Mouse (Mus musculus) liver, embryonic 16.5 days (tissue): ENCODE data around the gene Strn3. TPM values are rescaled to one million over a fixed set of nuclear protein-coding genes. Genes with fewer than 3 reads are reported as not detected.
A peak's percentile ranks its signal among the peaks of the same experiment; 100 is the strongest.

Source experiments
- ATAC-seq: fragments of 200-750 bp; cut with Nextera tagmentation; 2 replicates; pipeline ENCODE4 v1.8.0; 2017; ENCODE audit warnings: low read depth, mild to moderate bottlenecking, moderate number of reproducible peaks, moderate library complexity
- H3K27ac ChIP-seq: fragments of 300-500 bp; sonication (generic); 2 replicates; pipeline ENCODE4 v1.5.1; 2014; ENCODE audit warnings: mild to moderate bottlenecking, low read length
- H3K27me3 ChIP-seq: fragments of 300-500 bp; sonication (generic); 2 replicates; pipeline ENCODE4 v1.6.1; 2014; ENCODE audit warnings: low read depth, low read length, mixed read lengths; ENCODE audit not compliant: control insufficient read depth, insufficient read depth
- H3K36me3 ChIP-seq: fragments of 300-500 bp; sonication (generic); 2 replicates; pipeline ENCODE4 v1.6.1; 2014; ENCODE audit warnings: mild to moderate bottlenecking; ENCODE audit not compliant: control insufficient read depth, insufficient read depth
- H3K4me1 ChIP-seq: fragments of 300-500 bp; sonication (generic); 2 replicates; pipeline ENCODE4 v1.6.1; 2014; ENCODE audit warnings: low read depth, low read length, mixed read lengths; ENCODE audit not compliant: control insufficient read depth
- H3K4me2 ChIP-seq: fragments of 300-500 bp; sonication (generic); 2 replicates; pipeline ENCODE4 v1.6.1; 2014; ENCODE audit warnings: low read depth, low read length, mixed read lengths
- H3K4me3 ChIP-seq: fragments of 300-500 bp; sonication (generic); 2 replicates; pipeline ENCODE4 v1.5.1; 2014; ENCODE audit warnings: low read depth, mild to moderate bottlenecking, low read length
- H3K9ac ChIP-seq: fragments of 300-500 bp; sonication (generic); 2 replicates; pipeline ENCODE4 v1.6.1; 2014; ENCODE audit warnings: low read depth, low read length
- H3K9me3 ChIP-seq: fragments of 300-500 bp; sonication (generic); replicated peaks from 2 replicates; pipeline ENCODE4 v1.6.1; 2016; ENCODE audit warnings: low read length; ENCODE audit not compliant: control insufficient read depth
- WGBS: fragments of 180-500 bp; shearing (Covaris S2); extraction: QIAGEN DNeasy Blood & Tissue Kit; methylation state at CpG from one replicate; pipeline ENCODE4 v1.1.7; 2014; ENCODE audit not compliant: insufficient replicate concordance; 5-methylcytosine and 5-hydroxymethylcytosine counted together
- polyA plus RNA-seq: library from polyadenylated mRNA; unstranded; fragments of >200 nt; fragmentation: Nextera tagmentation; extraction: Ambion mirVana; gene quantifications from 2 replicates; pipeline ENCODE4 v1.2.1, GENCODE M21; 2015

The Strn3 gene
- polyA plus RNA-seq, 1 experiment from 2014 or later = 11.8 TPM

DNA sequence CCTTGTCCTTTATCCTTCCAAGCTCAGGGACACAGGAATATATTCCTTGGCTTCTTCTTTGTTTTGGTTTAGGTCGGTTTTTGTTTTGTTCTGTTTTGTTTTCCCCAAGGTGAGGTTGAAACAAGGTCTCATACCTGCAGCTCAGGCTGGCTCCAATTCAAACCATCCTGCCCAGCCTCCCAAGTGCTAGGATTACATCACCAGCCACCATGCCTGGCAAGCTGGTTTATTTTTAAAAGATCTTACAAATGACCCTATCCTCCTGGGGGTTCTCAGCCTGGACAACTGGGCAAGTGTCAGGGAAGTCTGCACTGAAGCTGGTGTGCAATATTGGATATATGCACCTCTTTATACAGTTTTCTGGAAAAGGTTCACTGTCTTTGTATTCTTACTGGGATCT is 21.0 kb upstream of the Strn3 start:
- Histone ChIP-seq H3K4me1 (peaks cover 6% of the 10 kb centered on the region), H3K9ac (no peak overlapping the region), H3K27me3 (no peaks in the 10 kb centered on the region), H3K27ac (no peak overlapping the region), H3K9me3 (no peaks in the 10 kb centered on the region), H3K4me2 (no peak overlapping the region), H3K36me3 (no peaks in the 10 kb centered on the region), H3K4me3 (no peak overlapping the region)
- WGBS = 47% methylated on average over 1 of the region's 1 CpGs
- no peak for ATAC-seq

- peaks cover 10% of the 10 kb centered on the region for H3K4me1 ChIP-seq
- no peak overlapping the region for H3K9ac ChIP-seq
- H3K27ac ChIP-seq = no peak overlapping the region
- ATAC-seq = no peak
- H3K27me3 ChIP-seq = no peaks in the 10 kb centered on the region
- H3K4me2 ChIP-seq = no peak overlapping the region
- WGBS = 46% methylated on average over 5 of the region's 5 CpGs
- H3K4me3 ChIP-seq = no peak overlapping the region
- H3K36me3 ChIP-seq = no peaks in the 10 kb centered on the region
- no peaks in the 10 kb centered on the region for H3K9me3 ChIP-seq
These were observed 18.5 kb upstream of the Strn3 start for GRCm38 (mm10) chr12:51710154-51710553.

DNA sequence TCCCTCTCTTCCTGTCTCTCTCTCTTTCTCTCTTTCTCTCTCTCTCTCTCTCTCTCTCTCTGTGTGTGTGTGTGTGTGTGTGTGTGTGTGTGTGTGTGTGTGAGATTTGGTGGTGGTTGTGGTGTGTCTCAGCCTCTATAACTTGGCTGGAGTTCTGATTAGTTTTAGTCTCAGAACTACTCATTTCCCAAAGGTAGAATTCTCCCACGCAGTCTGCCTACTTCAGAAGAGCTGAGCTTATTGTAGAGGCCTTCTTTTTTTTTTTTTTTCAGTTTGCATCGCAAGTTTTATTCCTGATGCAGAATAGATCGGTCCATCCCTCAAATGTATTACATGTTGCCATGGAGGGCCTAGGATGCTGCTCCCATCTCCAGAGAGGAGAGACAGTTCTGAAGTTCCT is 18.0 kb upstream of the Strn3 start:
- no peak for ATAC-seq
- Histone ChIP-seq H3K4me2 (no peak overlapping the region), H3K9me3 (no peaks in the 10 kb centered on the region), H3K36me3 (no peaks in the 10 kb centered on the region), H3K4me3 (no peak overlapping the region), H3K27me3 (no peaks in the 10 kb centered on the region), H3K27ac (no peak overlapping the region), H3K4me1 (peaks cover 10% of the 10 kb centered on the region), H3K9ac (no peak overlapping the region)
- WGBS = 65% methylated on average over 3 of the region's 3 CpGs

DNA sequence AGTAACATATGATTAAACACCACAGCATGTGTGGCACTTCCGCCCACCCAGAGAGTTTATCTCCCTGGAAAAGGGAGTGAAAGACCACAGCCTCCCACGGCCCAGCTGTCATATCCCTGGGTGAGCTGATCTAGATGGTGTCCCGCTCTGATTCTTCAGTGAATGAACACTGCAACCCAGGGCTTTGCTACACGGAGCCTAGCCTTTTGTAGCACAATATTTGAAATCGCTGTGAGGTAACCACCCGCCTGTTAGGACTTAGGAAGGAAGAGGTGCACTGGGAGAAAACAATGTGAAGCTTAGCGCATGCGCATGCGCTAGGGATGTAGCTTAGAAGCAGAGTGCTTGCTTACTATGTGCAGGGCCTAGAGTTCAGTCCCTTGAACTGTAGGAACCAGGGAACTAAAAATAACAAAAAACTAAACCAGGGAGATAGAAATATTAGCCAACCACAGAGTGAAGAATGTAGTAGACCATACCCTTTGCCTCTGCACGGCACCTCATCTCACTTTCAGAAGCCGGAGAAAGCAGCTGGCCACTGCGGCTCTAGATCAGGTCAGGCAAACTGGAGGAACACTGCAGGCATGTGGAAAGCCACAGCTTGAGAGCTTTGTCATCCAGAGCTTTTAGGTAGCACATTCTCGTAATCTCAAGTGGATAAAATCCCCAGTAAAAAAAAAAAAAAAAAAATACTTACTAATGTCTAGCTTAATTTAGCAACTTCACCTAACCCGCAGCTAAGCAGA is 17.4 kb upstream of the Strn3 start:
- no peak overlapping the region for H3K9ac ChIP-seq
- peaks cover 10% of the 10 kb centered on the region for H3K4me1 ChIP-seq
- WGBS = 67% methylated on average over 14 of the region's 14 CpGs
- H3K27me3 ChIP-seq = no peaks in the 10 kb centered on the region
- H3K4me3 ChIP-seq = no peak overlapping the region
- ATAC-seq = peak; percentile 24; the same call in 1 of the 2 replicates
- no peak overlapping the region for H3K27ac ChIP-seq
- H3K4me2 ChIP-seq = no peak overlapping the region
- no peaks in the 10 kb centered on the region for H3K36me3 ChIP-seq
- H3K9me3 ChIP-seq = no peaks in the 10 kb centered on the region

DNA sequence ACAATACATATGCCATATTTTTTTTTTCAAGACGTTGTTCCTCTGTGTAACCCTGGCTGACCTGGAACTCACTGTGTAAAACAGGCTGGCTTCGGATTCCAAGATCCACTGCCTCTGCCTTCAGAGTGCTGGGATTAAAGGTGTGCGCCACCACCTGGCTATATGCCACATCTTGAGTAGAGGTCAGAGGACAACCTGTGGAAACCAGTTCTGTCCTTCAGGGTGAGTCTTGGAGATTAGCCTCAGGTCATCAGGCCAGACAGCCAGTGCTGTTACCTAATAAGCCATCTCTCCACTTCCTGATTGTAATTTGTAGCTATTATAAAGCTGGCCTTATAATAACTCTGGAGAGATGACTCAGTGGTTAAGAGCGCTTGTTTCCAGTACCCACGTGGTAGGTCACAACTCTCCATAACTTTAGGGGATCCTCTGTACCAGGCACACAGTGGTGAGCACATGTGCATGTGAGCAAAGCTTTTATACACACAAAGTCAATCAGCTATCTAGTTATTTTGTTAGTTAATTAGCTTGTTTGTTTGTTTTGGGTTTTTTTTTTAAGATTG is 15.1 kb upstream of the Strn3 start:
- no peak overlapping the region for H3K9ac ChIP-seq
- H3K9me3 ChIP-seq = peaks cover under 1% of the 10 kb centered on the region; the same call in 1 of the 2 replicates
- ATAC-seq = no peak
- no peak overlapping the region for H3K27ac ChIP-seq
- H3K4me2 ChIP-seq = no peak overlapping the region
- peaks cover 10% of the 10 kb centered on the region for H3K4me1 ChIP-seq
- 0 out of 2 replicates have a peak, but pooled peaks cover 2% of the 10 kb centered on the region for H3K36me3 ChIP-seq
- no peaks in the 10 kb centered on the region for H3K27me3 ChIP-seq
- no peak overlapping the region for H3K4me3 ChIP-seq
- 79% methylated on average over 5 of the region's 5 CpGs for WGBS

DNA sequence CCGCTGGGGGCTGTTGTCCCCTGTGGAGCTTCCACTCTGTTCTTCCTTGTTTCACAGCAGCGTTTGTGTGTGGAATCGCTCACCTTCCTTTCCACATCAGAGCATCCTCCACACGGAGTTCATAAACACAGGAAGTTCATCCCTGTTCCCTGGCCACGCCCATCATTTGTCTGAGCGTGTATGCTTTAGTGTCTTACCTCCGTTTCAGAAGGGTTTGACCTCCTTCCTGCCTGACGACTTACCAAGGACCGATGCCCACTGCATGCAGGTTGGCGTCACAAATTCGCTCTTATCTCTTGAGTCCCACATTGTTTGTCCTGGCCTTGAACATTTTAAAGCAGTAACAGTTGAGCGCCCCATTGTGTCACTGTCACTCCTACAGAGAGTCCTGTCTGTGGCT is 14.1 kb upstream of the Strn3 start:
- Histone ChIP-seq H3K36me3 (0 out of 2 replicates have a peak, but pooled peaks cover 4% of the 10 kb centered on the region), H3K27ac (no peak overlapping the region), H3K9ac (no peak overlapping the region), H3K4me1 (peaks cover 11% of the 10 kb centered on the region), H3K9me3 (peaks cover 2% of the 10 kb centered on the region; the same call in 1 of the 2 replicates), H3K4me3 (no peak overlapping the region), H3K4me2 (no peak overlapping the region), H3K27me3 (no peaks in the 10 kb centered on the region)
- WGBS = 48% methylated on average over 12 of the region's 12 CpGs
- no peak for ATAC-seq

DNA sequence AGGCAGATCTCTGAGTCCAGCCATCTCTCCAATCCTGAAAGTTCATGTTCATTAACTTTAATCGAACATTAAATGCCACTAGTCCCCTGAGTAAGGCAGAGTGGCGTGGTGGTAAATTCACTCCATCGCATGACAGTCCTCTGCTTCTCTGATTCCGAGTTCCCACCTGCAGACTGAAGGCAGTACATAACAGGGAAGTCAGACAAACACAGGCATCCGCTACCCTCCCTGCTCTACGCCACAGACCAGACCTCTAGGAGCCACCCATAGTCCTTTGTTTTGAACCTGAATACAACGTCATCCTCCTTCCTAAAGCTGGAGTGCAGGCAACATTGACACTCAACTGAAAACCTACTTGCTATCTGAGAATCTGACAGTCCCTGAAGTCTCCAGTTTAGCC is 12.9 kb upstream of the Strn3 start:
- peaks cover 2% of the 10 kb centered on the region; the same call in 1 of the 2 replicates for H3K9me3 ChIP-seq
- H3K27ac ChIP-seq = no peak overlapping the region
- peaks cover 13% of the 10 kb centered on the region for H3K4me1 ChIP-seq
- 60% methylated on average over 7 of the region's 7 CpGs for WGBS
- H3K36me3 ChIP-seq = 0 out of 2 replicates have a peak, but pooled peaks cover 4% of the 10 kb centered on the region
- no peaks in the 10 kb centered on the region for H3K27me3 ChIP-seq
- H3K4me3 ChIP-seq = no peak overlapping the region
- H3K9ac ChIP-seq = no peak overlapping the region
- ATAC-seq = no peak
- no peak overlapping the region for H3K4me2 ChIP-seq

GRCm38 (mm10) chr12:51703859-51704258 is 12.2 kb upstream of the Strn3 start:
- Histone ChIP-seq H3K27me3 (no peaks in the 10 kb centered on the region), H3K4me3 (no peak overlapping the region), H3K9me3 (peaks cover 2% of the 10 kb centered on the region; the same call in 1 of the 2 replicates), H3K4me2 (no peak overlapping the region), H3K9ac (no peak overlapping the region), H3K36me3 (0 out of 2 replicates have a peak, but pooled peaks cover 4% of the 10 kb centered on the region), H3K27ac (no peak overlapping the region), H3K4me1 (peaks cover 20% of the 10 kb centered on the region)
- WGBS = 35% methylated on average over 1 of the region's 1 CpGs
- ATAC-seq = no peak

GRCm38 (mm10) chr12:51701723-51702122 is 10.0 kb upstream of the Strn3 start:
- Histone ChIP-seq H3K4me1 (peaks cover 21% of the 10 kb centered on the region), H3K36me3 (0 out of 2 replicates have a peak, but pooled peaks cover 4% of the 10 kb centered on the region), H3K4me2 (no peak overlapping the region), H3K27me3 (no peaks in the 10 kb centered on the region), H3K4me3 (no peak overlapping the region), H3K27ac (no peak overlapping the region), H3K9ac (no peak overlapping the region), H3K9me3 (peaks cover 2% of the 10 kb centered on the region; the same call in 1 of the 2 replicates)
- no peak for ATAC-seq
